Mouse (Mus musculus) E14TG2a.4 (cell line): ENCODE measurements around the gene Plscr4.

Experiments used
- H3K27me3 ChIP-seq: 2 replicates; pipeline ENCODE4 v1.6.1; 2014; ENCODE audit warnings: low read length, control low read depth; ENCODE audit not compliant: insufficient read depth
- H3K36me3 ChIP-seq: 2 replicates; pipeline ENCODE4 v1.6.1; 2014; ENCODE audit warnings: low read length, control low read depth; ENCODE audit not compliant: insufficient read depth
- H3K4me1 ChIP-seq: replicated peaks from 2 replicates; pipeline ENCODE4 v1.6.1; 2014; ENCODE audit warnings: low read depth, low read length, control low read depth
- H3K4me3 ChIP-seq: replicated peaks from 2 replicates; pipeline ENCODE4 v1.5.1; 2014; ENCODE audit warnings: mild to moderate bottlenecking, low read length
- H3K9me3 ChIP-seq: 2 replicates; pipeline ENCODE4 v1.6.1; 2014; ENCODE audit warnings: low read length, control low read depth
- CTCF ChIP-seq: conservative IDR thresholded peaks from 2 replicates; pipeline ENCODE4 v1.5.1; 2014; ENCODE audit warnings: low read length
- NANOG ChIP-seq: IDR thresholded peaks from 2 replicates; pipeline ENCODE4 v1.6.1; 2014; ENCODE audit warnings: borderline replicate concordance, low read length, mixed read lengths
- POU5F1 ChIP-seq: IDR thresholded peaks from 2 replicates; pipeline ENCODE4 v1.6.1; 2014; ENCODE audit warnings: low read length, borderline replicate concordance

Plscr4 gene

DNA sequence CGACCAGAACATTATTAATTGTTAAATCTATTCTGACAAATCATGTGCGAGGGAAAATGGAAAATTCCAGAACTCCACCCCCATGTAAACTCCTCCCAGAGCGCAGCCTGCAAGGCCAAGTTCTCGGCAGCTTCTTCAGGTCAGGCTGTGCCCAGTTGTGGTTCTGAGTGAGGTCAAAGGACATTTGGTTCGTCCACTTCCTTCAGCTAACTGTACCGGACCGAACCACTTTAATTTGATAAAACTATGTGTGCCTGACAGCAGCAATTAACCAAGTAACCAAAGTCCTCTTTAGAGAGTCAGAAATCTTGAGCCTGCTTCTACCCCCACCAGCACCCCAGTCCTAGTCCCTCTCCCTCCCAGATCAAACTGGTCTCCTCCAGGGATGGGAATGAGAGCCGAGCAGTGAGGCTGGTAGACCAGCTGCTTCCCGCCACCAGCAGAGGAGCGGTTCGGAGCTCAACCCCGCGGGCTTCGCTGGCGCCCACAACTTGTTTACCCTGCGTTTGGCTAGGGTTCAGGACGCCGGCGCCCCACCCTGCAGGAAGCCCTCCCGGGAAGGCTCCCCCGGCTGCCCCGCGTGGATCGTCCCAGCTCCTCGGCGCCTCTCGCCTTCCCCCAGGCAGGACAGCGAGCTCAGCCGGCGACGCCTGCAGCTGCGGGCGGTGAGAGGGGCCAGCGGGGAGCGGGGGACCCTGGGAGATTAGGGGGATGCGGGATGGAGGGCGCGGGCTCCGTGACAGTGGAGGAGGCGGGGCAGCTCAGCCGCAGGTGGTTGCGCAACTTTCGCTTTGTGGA is at the start of gene Plscr4:
Gene Plscr4 (plus strand): TSS at position 113 of the 798 bp plus-strand sequence.
- Histone ChIP-seq H3K4me1 (peaks cover 4% of the 10 kb centered on the region; the same call in 1 of the 2 replicates), H3K36me3 (no peaks in the 10 kb centered on the region), H3K9me3 (no peaks in the 10 kb centered on the region), H3K27me3 (peaks cover 15% of the 10 kb centered on the region), H3K4me3 (peak within 1 kb of the TSS; percentile 79)
- TF ChIP-seq POU5F1 = no peak
- TF ChIP-seq NANOG = no peak
- TF ChIP-seq CTCF = no peak

DNA sequence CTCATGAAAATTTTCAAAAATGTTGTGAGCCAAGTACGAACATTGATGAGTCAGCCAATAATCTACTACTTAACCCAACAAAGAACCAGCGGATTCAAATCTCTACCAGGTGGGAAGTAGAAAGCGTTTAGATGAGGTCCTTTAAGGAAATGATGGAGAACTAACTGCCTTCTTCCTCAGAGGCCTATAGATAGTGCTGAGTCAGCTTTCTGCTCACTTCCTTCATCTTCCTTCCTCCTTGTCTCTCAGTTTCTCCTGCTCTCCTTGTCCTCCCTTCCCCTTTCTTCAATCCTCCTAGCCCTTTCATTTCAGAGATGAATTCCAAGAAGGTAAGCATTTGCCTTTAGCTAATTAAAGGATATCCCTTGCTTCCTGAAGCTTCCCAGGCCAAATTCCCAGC is 46.9 kb upstream of the Plscr4 start:
- Histone ChIP-seq H3K36me3 (no peaks in the 10 kb centered on the region), H3K4me1 (no peaks in the 10 kb centered on the region), H3K4me3 (no peak overlapping the region), H3K9me3 (peaks cover 62% of the 10 kb centered on the region), H3K27me3 (no peaks in the 10 kb centered on the region)
- no peak for TF ChIP-seq POU5F1
- no peak for TF ChIP-seq NANOG
- no peak for TF ChIP-seq CTCF

DNA sequence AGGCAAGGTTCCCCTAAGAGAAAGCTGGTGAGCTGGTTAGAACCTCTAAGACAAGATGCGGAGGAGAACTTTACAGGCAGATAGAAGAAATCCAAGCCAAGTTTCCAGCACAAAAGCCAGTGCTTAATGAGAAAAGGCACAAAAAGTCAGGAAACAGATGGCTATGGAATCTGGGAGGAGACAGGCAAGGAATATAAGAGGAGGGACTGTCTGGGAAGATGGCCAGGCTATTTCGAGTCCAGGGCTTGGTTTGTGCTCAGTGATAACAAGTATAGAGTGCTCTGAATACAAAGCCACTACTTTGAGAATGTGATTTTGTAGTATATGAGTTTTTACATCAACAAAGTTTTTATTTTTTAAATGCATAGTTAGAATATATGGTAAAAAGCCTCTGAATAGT is 45.1 kb upstream of the Plscr4 start:
- no peak for TF ChIP-seq CTCF
- no peak for TF ChIP-seq POU5F1
- TF ChIP-seq NANOG = no peak
- H3K9me3 ChIP-seq = peaks cover 64% of the 10 kb centered on the region

DNA sequence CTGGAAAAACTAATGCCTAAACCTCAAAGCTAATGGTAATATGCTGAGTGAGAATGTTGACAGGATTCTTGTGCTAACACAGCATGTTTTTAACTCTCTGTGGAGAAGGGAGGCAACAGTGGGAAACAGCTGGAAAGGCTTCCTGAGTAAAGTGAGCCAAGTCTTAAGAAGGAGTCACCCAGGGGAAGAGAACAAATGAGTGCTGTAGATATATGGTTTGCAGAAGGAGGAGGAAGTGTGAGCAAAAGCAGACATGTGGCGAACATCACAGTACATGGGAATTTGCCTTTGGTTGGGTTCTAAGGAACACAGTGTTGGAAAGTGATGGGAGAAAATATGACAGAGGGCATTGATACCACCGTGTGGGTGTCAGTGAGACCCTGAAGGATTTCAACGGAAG is 43.5 kb upstream of the Plscr4 start:
- H3K4me1 ChIP-seq = no peaks in the 10 kb centered on the region
- H3K36me3 ChIP-seq = no peaks in the 10 kb centered on the region
- H3K27me3 ChIP-seq = no peaks in the 10 kb centered on the region
- TF ChIP-seq NANOG (no peak), CTCF (no peak), POU5F1 (no peak)
- peaks cover 64% of the 10 kb centered on the region for H3K9me3 ChIP-seq
- no peak overlapping the region for H3K4me3 ChIP-seq

More for the DNA sequence above, 45.1 kb upstream of the Plscr4 start:
- H3K4me3 ChIP-seq = no peak overlapping the region
- no peaks in the 10 kb centered on the region for H3K36me3 ChIP-seq
- no peaks in the 10 kb centered on the region for H3K4me1 ChIP-seq
- no peaks in the 10 kb centered on the region for H3K27me3 ChIP-seq

DNA sequence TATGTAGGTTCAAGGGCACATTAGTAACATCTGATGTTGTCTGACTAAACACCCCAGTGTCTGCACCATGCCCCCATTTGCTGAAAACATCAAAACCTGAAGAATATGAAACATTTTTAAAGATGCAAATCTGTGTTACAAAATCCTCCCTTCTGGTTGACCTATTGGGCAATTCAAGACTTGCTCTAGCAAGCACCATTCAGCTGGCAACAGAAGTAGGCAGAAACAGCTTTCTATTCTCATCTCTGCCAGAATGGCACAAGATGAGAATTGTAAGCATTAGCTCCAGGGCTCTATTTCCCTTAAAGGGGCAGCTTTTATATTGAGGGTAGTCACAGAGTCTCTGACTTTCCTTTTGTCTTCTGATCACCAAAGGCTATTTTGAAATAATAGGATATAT is 19.4 kb upstream of the Plscr4 start:
- no peaks in the 10 kb centered on the region for H3K9me3 ChIP-seq
- no peaks in the 10 kb centered on the region for H3K36me3 ChIP-seq
- H3K4me3 ChIP-seq = no peak overlapping the region
- TF ChIP-seq NANOG = no peak
- TF ChIP-seq CTCF = no peak
- no peak for TF ChIP-seq POU5F1
- H3K4me1 ChIP-seq = no peaks in the 10 kb centered on the region
- no peaks in the 10 kb centered on the region for H3K27me3 ChIP-seq

DNA sequence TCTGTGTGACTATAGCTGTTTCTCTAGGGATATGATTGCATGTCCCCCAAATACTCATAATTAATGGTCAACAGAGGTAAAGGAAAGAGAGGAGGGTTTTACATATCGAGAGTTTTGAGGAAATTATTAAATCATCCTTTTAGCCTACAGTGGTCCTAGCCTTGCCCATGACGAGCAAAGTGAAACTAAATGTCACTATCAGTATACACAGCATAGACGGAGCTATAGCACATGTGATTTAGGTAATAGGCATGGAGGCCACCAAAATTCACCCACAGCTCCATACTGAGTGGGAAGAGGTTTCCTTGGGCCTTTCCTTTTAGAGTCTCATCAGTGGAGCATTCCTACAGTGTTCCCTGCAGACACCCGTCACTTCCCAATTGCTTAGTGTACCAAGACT is 15.7 kb upstream of the Plscr4 start:
- H3K4me1 ChIP-seq = no peaks in the 10 kb centered on the region
- H3K36me3 ChIP-seq = no peaks in the 10 kb centered on the region
- H3K27me3 ChIP-seq = no peaks in the 10 kb centered on the region
- H3K4me3 ChIP-seq = no peak overlapping the region
- TF ChIP-seq POU5F1 (no peak), CTCF (no peak), NANOG (no peak)
- peaks cover 3% of the 10 kb centered on the region; the same call in 1 of the 2 replicates for H3K9me3 ChIP-seq

DNA sequence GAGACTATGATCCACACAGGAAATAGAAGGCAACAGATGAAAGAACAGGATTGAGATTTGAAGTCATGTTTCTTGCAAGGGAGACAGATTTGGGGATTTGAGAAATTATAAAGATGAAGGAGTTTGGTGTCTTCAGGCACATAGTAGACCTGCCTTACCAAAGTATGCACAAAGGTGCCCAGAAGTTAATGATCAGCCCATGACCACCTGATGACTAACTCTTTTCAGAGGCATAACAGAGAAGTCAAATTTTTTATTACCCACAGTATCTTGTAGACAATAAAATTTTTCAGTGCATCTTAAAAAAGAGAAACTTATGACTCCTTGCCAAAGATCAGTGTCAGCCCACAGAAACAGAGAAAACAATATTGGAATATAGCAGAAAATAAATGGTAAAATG is 12.6 kb upstream of the Plscr4 start:
- no peak for TF ChIP-seq POU5F1
- no peak for TF ChIP-seq NANOG
- TF ChIP-seq CTCF = no peak
- no peak overlapping the region for H3K4me3 ChIP-seq
- no peaks in the 10 kb centered on the region for H3K36me3 ChIP-seq
- H3K27me3 ChIP-seq = no peaks in the 10 kb centered on the region
- H3K4me1 ChIP-seq = no peaks in the 10 kb centered on the region
- peaks cover 3% of the 10 kb centered on the region; the same call in 1 of the 2 replicates for H3K9me3 ChIP-seq

DNA sequence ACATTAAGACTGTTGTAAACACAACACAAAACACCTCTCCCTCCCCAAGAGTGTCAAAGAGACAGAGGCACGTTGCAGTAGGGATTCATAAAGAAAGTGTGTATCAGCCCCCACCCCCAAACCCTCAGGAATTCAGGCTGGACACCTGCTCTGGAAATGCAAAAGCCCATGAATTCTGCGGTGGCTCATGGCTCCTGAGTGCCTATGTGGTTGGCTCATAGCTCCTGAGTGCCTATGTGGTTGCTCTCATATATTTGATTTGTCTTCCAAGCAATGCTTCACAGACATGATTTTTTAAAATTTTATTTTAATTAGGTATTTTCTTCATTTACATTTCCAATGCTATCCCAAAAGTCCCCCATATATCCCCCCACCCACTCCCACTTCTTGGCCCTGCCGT is 568 bp upstream of the Plscr4 start:
- Histone ChIP-seq H3K9me3 (no peaks in the 10 kb centered on the region), H3K4me3 (no peak overlapping the region), H3K27me3 (peaks cover 15% of the 10 kb centered on the region), H3K4me1 (peaks cover 4% of the 10 kb centered on the region; the same call in 1 of the 2 replicates), H3K36me3 (no peaks in the 10 kb centered on the region)
- TF ChIP-seq CTCF (no peak), POU5F1 (no peak), NANOG (no peak)
